Mouse (Mus musculus) cerebellum, adult 11-12 months (tissue): Measurements from ENCODE around the gene Snapc4.
A peak's percentile ranks its signal among the peaks of the same experiment; 100 is the strongest.
"Not testable (repeated sequence)": the region's sequence is repeated elsewhere in the genome, so short reads cannot be mapped to it uniquely, and the experiment has no call there.

Experiments used
- DNase-seq: peaks from one replicate; pipeline ENCODE4 v3.0.0; 2022

Gene Snapc4

DNA sequence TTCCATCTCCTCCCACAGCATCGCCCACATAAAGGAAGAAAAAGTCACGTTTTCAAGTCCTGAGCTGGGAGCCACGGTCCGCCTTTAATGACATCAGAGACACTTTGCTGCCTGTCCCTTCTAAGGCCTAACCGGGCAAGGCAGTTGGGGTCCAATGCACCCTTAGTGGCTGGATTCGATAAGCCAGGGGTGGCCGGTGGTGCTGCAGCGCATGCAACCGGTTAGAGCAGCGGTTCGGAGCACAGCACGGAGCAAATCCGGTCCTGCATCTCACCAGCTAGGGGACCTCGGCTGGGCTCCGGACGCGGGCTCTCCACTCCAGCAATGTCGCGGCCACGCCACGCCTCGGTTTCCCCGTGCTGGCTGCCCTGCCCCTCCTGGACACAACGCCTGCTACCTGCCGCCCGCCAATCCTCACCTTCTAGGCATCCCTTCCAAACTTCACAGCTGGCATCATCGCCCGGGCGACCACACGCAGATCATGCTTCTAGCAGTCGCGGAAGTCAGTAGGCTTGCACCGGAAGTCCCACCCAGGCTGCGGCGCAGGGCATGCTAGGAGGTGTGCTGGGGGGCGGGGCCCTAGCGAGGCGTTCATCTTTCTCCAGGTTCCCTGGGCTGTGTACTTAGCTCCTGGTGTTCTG, at the start of gene Snapc4:
Gene Snapc4 (minus strand): TSS at position 523 of the 641 bp plus-strand sequence.
- peak; percentile 80 for DNase-seq

DNA sequence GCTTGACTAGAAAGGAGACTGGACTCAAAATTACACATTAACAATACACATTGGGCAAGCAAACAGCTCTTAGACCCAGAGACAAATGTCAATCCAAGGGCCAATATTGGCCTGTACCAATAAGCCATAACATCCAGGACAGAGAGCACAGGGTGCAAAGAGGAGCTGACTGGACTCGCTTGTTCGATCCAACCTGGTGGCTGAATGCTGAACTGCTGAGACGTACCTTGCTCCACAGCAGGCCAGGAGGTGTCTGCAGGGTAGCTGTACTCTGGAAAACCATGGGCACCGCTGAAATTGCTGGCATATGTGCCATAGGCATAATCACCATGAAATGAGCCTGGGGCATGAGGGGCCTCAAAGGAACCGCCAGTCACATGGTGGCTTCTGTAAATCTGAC, 49.4 kb upstream of the Snapc4 start:
- DNase-seq: no peak

DNA sequence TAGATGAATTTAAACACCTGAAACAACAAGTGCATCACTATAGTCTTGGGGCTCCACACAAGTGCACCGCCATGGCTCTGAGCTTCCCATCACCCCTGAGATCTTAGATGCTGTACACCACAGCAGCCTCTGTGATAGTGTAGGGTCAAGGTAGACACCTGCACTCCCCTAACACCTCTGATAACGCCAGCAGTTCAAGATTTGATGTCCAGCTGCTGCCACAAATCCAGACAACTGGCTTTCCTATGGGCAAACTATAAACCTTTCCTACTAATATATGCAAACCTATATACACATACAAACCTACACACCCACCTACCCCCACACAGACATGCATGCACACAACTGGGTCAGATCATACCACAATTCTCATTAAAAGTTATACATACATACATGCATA, 44.1 kb upstream of the Snapc4 start:
- DNase-seq: no peak

DNA sequence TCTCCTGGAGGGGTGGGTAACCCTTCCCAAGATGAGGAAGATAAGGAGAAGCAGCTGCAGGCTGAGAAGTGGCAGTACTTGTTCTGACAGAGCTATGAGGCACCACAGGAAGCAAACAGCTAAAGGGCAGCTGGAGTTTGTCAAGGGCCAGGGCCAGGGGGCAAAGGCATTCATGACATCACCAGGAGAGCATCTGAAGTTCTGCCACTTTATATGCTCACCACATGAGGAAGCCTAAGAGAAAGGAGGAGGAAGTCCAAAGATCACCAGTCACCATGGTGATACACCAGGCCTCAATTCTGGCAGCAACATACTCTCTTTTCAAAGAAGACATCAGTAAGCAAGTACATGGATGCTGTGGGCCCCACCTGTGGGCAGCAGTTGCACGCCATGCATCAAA, 42.6 kb upstream of the Snapc4 start:
- no peak for DNase-seq

DNA sequence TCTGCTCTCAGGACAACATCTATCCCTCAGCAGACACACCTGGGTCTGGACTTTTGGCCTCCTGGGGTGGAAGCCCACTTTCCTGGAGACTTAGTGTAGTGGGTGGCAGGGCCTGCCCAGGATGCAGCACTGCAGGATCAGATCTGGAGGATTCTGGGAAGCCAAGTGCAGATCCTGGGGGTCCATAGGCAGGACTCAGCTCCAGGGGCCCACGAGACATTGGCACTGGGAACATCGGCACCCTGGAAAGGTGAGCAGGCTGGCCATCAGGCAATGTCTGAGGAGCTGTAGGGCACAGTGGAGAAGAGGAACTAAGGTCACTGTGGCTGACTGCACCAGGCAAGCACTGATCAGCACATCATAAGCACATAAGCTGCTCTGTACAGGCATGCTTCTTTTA, 41.5 kb upstream of the Snapc4 start:
- DNase-seq: no peak

DNA sequence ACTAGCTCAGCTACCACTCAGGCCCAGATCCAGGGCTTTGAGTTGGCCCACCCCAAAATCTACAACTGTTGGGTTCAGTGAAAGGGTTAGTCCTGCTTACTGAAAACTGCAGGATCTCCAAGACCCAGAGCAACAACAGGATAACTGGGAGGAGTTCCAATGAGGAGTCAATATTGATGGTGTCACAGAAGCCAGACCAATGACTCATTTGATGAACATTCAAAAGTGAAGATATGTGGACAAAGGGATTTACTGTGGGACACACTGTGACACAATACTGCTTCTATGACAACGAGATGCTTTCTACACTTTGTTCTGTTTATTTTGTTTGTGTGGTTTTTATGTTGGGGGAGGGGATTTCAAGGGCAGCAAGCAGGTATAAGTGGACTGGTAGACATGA, 37.7 kb upstream of the Snapc4 start:
- DNase-seq: no peak

DNA sequence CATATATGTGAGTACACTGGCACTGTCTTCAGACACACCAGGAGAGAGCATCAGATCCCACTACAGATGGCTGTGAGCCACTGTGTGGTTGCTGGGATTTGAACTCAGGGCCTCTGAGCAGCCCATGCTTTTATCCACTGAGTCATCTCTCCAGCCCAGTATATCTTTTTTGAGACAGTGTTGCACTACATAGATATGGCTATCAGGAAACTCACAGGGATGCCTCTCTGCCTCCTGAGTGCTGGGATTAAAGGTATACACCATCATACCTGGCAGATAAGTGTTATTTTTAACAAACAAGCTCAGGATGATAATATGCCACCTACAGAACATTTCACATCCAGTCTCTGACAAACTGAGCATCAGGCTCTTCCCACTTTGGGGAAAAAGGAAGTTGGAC, 36.6 kb upstream of the Snapc4 start:
- no peak for DNase-seq

DNA sequence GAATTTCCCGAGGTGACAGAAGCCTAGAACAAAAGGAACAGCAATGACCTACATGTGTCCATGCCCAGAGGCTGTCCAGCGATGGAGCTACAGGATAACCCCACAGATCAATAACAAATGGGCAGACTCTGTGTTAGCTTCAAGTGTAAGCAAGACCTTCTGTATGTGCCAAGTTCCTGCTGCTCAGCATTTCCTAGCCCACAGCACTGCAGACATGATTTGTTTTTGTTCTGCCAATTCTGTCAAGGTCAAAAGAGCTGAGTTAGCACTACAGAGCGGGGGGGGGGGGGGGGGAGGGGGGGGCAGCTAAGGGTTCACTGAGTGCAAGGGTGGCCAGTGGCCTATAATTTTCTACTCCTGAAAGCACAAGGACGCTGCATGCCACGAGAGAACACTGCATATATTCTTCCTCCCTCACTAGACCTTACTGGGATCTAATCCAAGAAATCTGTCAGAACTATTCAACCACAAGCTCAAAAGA, 30.5 kb upstream of the Snapc4 start:
- no peak for DNase-seq

DNA sequence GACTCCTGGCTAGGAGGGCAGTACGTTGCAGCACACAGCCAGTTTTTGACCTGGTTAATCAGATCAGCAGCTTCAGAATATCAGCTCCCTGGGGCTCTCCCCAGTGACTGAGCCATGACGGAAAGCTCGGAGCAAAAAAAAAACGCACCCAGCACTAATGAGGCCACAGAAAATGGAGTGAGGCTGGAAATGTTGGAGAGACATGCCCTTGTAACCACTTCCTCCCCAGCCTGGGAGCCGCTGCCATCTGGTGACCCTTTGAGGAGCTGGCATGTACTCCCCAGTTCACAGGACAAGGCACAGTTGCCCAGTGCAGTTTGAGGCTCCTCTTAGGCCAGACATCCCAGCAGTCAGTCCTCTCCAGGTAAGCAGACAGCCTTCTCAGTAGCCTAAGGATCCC, 29.6 kb upstream of the Snapc4 start:
- DNase-seq: peak; percentile 69

DNA sequence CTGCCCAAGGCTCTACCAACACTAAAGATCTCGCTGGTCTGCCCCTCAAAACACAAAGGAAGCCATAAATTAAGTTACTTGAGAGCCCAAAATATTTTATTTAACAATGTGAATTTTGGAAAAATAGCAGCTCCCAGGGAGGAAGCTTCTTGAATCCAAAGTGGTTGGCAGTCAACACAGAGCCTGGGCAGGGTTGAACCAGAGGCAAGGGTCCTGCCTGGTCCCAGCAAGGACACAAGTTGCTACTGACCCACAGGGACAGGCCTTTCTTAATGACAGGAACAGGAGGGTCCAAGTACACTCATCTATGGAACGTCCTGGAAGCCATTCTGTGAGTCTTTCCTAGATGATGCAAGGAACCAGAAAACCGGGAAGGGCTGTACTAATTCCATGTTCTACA, 28.9 kb upstream of the Snapc4 start:
- no peak for DNase-seq

DNA sequence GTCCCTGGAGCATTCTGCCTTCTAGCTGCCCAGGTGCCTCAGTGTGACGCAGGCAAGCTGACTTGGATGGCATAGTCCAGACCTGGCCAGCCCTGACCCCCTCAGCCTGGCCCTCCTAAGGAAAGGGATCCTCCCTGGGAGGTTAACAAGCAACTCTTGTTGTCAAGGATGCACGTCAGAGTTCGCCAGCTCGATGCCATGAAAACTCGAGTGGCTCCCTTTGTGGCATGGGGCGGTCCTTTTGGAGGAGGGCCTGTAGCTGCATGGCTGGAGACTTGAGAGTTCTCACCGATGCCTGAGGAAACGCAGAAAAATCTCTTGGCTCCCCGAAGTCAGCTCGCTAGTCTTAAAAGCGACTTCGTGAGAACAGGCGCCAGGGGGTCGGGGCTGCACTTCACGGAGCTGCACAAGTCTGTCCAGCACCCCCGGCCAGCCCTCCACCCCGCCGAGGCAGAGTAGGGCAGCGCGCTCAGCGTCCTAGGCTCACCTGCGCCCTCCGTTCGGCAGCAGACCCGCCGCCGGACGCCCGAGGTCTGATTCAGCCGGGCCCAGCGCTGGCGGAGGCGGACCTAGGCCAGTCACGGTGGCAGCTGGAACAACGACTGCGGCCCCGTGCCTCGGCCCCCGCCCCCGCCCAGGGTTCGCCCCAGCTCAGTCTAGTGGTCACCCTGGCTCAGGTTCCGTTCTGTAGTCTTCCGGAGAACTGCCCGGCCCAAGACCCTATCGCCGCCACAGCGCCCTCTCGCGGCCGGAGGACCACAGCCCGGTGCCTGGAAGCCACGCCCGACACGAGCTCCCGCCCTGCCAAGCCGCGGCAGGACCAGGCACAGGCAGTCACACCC, 28.3 kb upstream of the Snapc4 start, which contains the start of gene Inpp5e:
Gene Inpp5e (minus strand): TSS at position 689 of the 842 bp plus-strand sequence.
- peak; percentile 95 for DNase-seq

DNA sequence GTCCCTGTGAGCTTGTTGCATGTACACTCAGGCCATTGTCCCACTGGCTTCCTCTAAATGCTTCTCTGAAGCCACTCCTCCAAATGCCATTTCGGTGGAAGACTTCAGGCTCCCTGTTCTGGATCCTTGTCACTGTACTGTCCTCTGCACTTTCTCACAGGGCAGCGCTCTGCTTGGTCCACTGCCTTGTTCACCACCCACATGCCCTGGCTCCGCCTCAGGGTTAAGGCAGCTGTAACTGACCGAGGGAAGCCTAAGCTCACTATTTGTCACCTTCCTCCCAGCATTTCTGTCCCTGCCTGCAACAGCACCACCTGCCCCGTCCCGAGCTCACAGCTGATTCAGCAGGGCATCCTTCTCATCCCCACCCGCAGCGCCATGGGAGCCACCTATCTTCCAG, 22.9 kb upstream of the Snapc4 start:
- no peak for DNase-seq

DNA sequence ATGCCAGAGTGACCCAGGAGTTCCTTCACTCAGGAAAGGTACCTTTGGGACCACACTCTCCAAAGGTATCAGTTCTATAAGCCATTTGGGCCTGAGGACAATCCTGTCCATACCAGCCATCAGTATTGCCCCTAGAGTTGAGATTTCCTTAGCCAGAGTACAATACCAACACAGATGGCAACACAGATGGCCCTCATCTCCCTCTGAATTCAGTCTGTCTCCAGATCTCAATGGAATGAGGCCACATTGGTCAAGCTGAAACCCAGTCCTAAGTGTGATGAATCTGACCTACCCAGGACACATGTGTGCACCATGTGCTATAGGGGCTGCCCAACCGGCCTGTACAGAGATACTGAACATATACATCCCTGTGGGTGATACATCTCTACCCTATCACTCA, 21.8 kb upstream of the Snapc4 start:
- peak; percentile 64 for DNase-seq

DNA sequence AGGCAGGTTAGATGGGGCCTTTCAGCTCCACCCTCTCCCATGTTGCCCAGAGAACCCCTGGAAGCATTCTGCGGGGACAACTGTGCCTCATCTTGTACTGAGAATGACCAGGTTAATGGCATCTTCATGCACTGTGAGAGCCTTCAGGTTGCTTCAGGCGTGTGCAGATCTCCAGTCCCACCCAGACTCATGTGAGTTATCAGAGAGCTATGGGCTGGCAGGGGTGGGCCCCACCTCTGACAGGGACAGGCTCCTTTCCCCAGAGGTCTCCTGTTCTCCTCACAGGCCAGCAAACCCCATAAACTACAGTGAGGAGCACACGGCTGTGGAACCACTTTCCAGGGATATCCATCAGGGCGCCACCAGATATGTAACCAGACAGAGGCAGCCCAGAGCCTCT, 20.6 kb upstream of the Snapc4 start:
- DNase-seq: no peak

DNA sequence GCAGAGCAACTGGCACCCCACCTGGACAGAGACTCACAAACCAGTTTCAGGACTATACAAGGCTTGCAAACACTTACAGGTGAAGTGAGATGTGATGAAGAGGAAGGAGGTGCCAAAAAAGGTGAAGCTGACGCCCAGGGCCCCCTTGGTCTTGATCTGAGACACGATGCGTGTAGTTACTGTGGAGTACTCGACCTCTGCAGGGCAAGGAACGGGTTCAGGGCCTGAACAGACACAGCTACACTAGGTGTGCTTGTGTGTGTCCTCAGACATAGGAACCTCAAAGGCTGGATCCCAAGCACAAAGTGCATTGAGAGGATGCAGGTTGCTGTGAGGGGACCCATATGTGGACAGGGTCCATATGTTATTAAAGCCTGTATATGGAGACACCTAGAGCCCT, 19.8 kb upstream of the Snapc4 start:
- DNase-seq: no peak

DNA sequence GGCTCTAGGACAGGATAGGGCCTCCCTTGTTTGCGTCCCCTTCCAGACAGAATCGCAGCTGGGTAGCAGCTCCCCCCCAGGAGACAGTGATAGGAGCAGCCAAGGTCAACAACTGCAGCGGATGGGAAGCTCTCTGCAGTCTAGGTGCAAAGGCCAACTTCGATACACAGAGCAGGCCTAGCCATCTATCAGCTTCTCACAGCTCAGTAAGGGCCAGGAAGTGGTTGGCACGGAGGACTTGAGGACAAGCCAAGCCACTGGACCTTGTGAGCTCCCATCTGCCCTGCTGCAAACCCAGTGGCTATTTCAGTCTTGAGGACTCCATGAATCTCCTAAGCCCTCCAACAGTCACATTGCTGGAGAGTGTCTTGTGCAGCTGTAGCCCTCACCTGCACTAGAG, 19.2 kb upstream of the Snapc4 start:
- DNase-seq: no peak

DNA sequence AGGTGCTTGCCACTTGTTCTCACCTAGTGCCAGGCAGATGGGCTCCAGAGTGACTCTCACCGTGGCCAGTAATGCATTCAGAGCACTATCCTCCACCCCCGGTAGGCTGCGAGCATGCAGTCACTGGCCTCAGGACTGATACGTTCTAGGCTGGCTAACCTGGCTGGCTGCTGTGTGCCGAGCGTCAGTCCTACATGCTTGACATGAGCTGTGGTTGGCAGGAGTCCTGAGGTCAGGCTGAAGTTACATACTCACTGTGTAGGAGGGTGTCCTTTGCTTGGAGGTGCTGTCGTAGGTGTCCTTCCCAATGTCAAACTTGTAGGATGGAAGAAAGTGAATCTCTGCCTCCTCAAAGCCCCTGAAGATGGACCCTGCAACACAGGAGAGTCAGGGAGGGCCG, 18.5 kb upstream of the Snapc4 start:
- no peak for DNase-seq

DNA sequence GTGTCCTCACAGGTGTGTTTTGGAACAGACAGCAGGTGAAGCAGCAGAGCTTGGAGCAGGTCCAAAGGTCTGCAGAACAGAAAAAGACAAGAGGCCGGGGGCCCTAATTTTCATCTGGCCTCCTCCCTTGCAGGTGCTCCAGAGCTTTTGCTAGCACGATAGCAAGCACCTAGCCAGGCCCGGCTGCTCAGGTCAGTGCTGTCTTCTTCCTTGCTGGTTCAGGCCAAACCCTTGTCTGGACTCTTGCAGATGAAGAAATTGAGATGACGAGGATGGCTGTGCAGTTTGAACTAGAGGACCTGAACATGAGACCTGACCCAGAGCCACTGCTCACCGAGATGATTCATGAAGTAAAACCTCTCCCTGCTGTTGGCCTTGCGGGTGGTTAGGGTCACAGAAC, 11.2 kb upstream of the Snapc4 start:
- no peak for DNase-seq

DNA sequence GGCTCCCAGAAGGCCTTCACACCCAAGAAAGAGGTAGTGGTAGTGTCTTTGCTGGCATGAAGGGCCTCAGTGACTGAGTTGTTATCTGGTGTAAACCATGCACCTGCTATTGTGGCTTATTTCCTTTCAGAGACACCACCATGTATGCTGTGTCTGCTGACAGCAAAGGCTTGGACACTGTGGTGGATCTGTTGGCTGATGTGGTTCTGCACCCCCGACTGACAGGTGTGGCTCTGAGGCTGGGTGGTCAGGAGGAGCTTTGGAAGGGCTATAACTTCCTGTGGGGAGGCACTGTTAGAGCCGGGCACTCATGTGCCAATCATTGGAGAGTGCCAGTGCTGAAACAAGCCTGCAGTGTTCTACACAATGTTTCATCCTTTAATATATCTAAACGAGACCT, 10.5 kb upstream of the Snapc4 start:
- no peak for DNase-seq

DNA sequence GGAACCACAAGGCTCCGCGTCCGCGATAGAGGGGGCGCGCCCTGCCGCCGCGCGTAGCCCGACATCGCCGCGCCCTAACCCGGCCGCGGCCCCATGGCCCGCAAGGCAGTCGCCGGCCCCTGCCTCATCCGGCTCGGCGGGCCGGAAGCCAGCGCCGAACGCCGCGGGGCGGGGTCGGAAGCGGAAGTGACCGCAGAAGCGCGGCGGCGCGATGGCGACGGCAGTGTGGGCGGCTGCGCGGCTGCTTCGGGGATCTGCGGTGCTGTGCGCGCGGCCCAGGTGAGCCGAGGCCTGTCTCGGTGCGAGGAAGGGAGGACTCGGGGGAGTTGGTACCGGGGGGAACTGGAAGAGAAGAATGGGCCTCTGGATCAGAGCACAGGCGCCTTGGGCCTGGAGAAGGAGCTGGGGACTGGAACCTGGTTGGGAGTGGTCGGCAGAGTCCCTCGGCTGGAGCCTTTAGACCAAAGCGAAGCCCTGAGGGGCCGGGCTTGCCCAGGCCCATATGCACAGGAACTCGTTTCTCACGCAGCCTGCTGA, 8.8 kb upstream of the Snapc4 start, which contains the start of the genes Entr1 and Pmpca:
Gene Entr1 (minus strand): TSS at position 163 of the 537 bp plus-strand sequence.
Gene Pmpca (plus strand): TSS at position 186 of the 537 bp plus-strand sequence.
- peak; percentile 78 for DNase-seq

DNA sequence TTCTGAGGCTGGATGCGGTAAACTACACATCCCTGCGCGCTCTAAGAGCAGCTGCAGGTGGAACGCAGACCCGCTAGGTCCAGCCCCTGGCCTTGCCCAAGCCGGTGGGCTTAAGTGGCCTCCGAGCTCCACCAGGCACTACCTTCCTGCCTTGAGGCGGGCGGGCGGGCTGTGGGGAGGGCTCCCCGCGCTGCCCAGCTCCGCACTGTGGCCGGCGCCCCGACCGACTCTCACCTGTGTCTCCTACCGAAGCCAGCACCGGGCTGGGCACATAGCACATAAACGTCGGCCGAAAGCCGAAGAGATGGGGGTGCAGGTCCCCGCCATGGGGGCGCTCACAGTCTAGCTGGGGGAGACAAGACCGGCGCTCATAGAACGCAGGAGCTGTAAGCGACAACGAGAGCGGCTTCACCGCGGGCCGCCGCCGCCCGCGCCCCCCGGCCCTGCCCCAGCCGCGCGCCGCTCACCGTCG, 8.3 kb upstream of the Snapc4 start:
- DNase-seq: no peak

DNA sequence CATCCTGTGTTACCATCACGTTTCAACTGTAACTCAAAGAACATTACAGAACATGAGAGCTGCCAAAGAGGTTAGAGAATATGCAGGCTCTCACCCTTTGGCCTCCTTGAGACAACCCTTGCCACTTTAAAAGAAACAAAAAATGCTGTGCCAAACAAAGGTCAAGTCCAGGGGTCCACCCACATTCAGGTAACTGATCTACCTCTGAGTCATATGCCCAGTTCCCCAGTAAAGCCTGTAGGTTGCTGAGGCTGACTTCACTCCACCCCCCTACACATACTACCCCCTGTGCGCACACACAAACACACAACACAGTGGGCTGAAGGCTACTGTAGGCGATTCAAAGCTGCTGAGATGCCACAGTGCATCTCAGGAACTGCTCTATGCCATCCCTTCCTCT, 7.3 kb upstream of the Snapc4 start:
- no peak for DNase-seq

DNA sequence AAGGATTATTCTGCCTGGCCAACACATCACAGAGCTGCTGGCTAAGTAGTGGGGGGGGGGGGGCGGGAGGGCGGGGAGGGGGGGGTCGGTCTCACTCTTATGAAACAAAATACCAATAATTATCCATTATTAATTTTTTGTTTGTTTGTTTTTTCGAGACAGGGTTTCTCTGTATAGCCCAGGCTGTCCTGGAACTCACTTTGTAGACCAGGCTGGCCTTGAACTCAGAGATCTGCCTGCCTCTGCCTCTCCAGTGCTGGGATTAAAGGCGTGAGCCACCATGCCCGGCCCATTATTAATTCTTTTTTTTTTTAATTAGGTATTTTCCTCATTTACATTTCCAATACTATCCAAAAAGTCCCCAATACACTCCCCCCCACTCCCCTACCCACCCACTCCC, 418 bp upstream of the Snapc4 start:
- DNase-seq: not testable (repeated sequence)

DNA sequence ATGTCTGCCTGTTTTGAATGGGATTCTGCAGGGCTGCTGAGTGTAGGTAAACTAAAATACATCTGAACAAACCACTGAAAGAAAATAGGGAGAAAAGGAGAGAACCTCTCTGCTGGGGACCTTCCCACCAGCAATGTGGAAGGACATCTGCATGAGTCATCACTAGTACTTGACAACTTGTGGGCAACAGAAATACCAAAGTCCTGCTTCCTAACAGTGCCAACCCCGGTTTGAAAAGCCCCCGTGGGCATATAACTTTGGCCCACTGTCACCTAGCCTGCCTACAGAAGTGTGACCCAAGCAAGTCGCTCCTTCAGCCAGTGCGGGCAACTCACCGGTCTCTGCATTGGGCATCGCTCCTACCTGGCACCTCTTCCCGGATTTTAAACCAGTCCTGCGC, 8.1 kb downstream of the Snapc4 start:
- no peak for DNase-seq
